ENCODE assay signal across 11 mouse cellular contexts in the genomic region with DNA sequence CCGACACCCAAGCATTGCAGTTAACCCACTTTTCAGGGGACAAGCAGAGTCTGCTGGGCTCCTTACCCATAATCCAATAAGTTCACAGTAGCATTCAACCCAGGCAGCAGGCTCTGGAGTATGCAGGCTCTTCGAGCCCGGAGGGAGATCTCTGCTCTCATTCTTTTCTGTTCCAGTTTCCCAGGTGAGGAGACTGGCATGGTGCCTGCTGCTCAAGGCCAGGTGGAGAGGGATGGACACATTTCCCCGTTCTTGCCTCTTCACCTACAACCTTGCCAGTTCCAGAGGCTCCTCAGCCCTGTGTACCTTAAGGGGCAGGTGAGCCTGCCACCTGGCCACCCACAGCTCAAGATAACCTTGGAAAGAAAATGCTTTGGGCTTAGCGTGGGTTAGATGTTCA.
"Had no signal": no experiment of that assay in that cellular context is flagged by ENCODE, and none has a peak within 500 bp of the region (broad histone marks: within the 10 kb centered on the region; RNA-seq: fewer than 3 reads in every experiment).

No protein-coding gene starts in this region.

- DNase-seq: kidney, adult 9 months; kidney, postnatal 14 days; kidney, postnatal 4 days; left cerebral cortex, postnatal 4 days; liver, postnatal 0 days; lung, embryonic 14.5 days; retina, postnatal 1 day; thymus, postnatal 25 days had no signal

- ATAC-seq: liver, postnatal 0 days; lung, postnatal 0 days; midbrain, embryonic 13.5 days; midbrain, embryonic 16.5 days had no signal
